Mouse (Mus musculus) liver, postnatal 0 days (tissue): ENCODE data around the gene Spatc1l.

Experiments
- CTCF ChIP-seq: sonication (generic); IDR thresholded peaks from 2 replicates; pipeline ENCODE4 v1.5.1; 2016; ENCODE audit warnings: antibody characterized with exemption, low read depth
- EP300 ChIP-seq: IDR thresholded peaks from 2 replicates; pipeline ENCODE4 v1.6.1; 2016; ENCODE audit warnings: antibody characterized with exemption, low read depth, mild to moderate bottlenecking

GRCm38 (mm10) chr10:76537619-76538018, 24.5 kb upstream of the Spatc1l start:
- TF ChIP-seq EP300 (peak; percentile 85), CTCF (no peak)
